Mouse (Mus musculus): Measurements from ENCODE around the gene Mbd3.

DNA sequence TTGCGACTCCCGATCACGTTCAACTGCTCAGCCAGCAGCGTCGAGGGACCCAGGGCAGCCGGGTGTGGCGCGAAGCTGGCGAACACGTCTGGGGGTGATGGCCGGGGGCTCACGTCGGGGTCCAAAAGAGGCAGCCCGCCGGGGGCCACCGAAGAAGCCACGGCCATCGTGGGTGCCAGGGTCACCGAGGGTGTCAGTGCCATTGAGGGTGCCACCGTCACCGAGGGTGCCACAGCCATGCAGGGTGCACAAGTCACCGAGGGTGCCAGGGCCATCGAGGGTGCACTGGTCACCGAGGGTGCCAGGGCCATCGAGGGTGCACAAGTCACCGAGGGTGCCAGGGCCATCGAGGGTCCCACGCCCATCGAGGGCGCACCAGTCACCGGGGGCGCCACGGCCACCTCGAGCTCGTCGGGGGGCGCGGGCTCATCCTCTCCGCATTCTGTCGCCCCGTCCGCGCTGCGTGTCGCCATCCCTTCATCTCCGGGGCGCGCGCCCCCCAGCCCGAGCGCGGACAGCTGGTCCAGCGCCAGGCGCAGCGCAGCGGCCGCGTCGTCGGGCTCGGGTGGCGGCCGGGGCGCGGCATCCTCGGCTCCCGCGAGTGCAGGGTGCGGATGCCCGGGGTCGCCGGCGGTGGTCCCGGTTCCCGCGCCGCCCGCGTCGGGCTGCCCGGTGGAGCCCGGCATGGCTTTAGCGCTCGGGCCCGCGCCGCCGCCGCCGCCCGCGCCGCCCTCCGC lies 12.4 kb downstream of the Mbd3 start:
- TF ChIP-seq CTCF (IDR thresholded peaks at IDR 0.05; ENCODE audit: low read depth, low read length): no peak
- no peak for TF ChIP-seq POLR2A (IDR thresholded peaks at IDR 0.05; ENCODE audit: insufficient read depth, low read length)
- no peak for TF ChIP-seq EP300 (IDR thresholded peaks at IDR 0.05; ENCODE audit: insufficient read depth, low read depth, low read length)

Data from ES-Bruce4 (cell line).